Mouse (Mus musculus) stomach, postnatal 0 days (tissue): Measurements from ENCODE around the gene Zcchc14. TPM values are rescaled to one million over a fixed set of nuclear protein-coding genes. Genes with fewer than 3 reads are reported as not detected.

ENCODE experiments used
- ATAC-seq: fragments of 200-750 bp; cut with Nextera tagmentation; 2 replicates; pipeline ENCODE4 v1.8.0; 2017; ENCODE audit not compliant: low FRiP score, low TSS enrichment
- DNase-seq: peaks from one replicate; pipeline ENCODE4 v3.0.0-alpha.2; 2016; ENCODE audit warnings: low spot score
- H3K27ac ChIP-seq: fragments of 300-500 bp; sonication (generic); replicated peaks from 2 replicates; pipeline ENCODE4 v1.5.1; 2014; ENCODE audit warnings: mild to moderate bottlenecking, control low read depth
- H3K27me3 ChIP-seq: fragments of 300-500 bp; sonication (generic); 2 replicates; pipeline ENCODE4 v1.6.1; 2014; ENCODE audit warnings: low read length; ENCODE audit not compliant: control insufficient read depth, insufficient read depth
- H3K36me3 ChIP-seq: fragments of 300-500 bp; sonication (generic); 2 replicates; pipeline ENCODE4 v1.6.1; 2014; ENCODE audit warnings: low read length, mixed read lengths; ENCODE audit not compliant: control insufficient read depth, insufficient read depth
- H3K4me1 ChIP-seq: fragments of 300-500 bp; sonication (generic); replicated peaks from 2 replicates; pipeline ENCODE4 v1.6.1; 2014; ENCODE audit warnings: antibody characterized with exemption; ENCODE audit not compliant: control insufficient read depth, insufficient read depth
- H3K4me2 ChIP-seq: fragments of 300-500 bp; sonication (generic); replicated peaks from 2 replicates; pipeline ENCODE4 v1.6.1; 2014; ENCODE audit warnings: low read depth, mild to moderate bottlenecking, control low read depth, moderate library complexity
- H3K4me3 ChIP-seq: fragments of 300-500 bp; sonication (generic); 2 replicates; pipeline ENCODE4 v1.5.1; 2014; ENCODE audit warnings: low read depth, low read length, control low read depth
- H3K9ac ChIP-seq: fragments of 300-500 bp; sonication (generic); 2 replicates; pipeline ENCODE4 v1.6.1; 2014; ENCODE audit warnings: mild to moderate bottlenecking, low read length, control low read depth, mixed read lengths
- H3K9me3 ChIP-seq: fragments of 300-500 bp; sonication (generic); 2 replicates; pipeline ENCODE4 v1.6.1; 2016; ENCODE audit warnings: low read length; ENCODE audit not compliant: control insufficient read depth
- CTCF ChIP-seq: IDR thresholded peaks from 2 replicates; pipeline ENCODE4 v1.5.1; 2016; ENCODE audit warnings: antibody characterized with exemption, low read depth, mild to moderate bottlenecking, moderate library complexity
- EP300 ChIP-seq: optimal IDR thresholded peaks from 2 replicates; pipeline ENCODE3; 2016; ENCODE audit warnings: antibody characterized with exemption
- WGBS: fragments of 180-500 bp; shearing (Covaris S2); extraction: QIAGEN DNeasy Blood & Tissue Kit; methylation state at CpG from one replicate; pipeline ENCODE4 v1.1.7; 2014; 5-methylcytosine and 5-hydroxymethylcytosine counted together
- polyA plus RNA-seq: library from polyadenylated mRNA; unstranded; fragments of >200 nt; fragmentation: Nextera tagmentation; extraction: Ambion mirVana; gene quantifications from 2 replicates; pipeline ENCODE4 v1.2.1, GENCODE M21; 2015

Gene Zcchc14
- polyA plus RNA-seq, 1 experiment from 2014 or later = 4.5 TPM

- Histone ChIP-seq H3K4me3 (peak overlapping the region; percentile 82), H3K9me3 (no peaks in the 10 kb centered on the region), H3K4me2 (peak overlapping the region; percentile 88), H3K27me3 (no peaks in the 10 kb centered on the region), H3K36me3 (no peaks in the 10 kb centered on the region), H3K9ac (peak overlapping the region; percentile 86), H3K27ac (peak overlapping the region; percentile 73), H3K4me1 (peaks cover 11% of the 10 kb centered on the region; the same call in 1 of the 2 replicates)
- WGBS = 2% methylated on average over 43 of the region's 44 CpGs
- TF ChIP-seq CTCF (0 out of 2 replicates have a peak, but pooled peaks have one; percentile 0), EP300 (no peak)
- no peak; the same call in 1 of the 2 replicates for ATAC-seq
- peak; percentile 39 for DNase-seq
Observed at GRCm38 (mm10) chr8:121577751-121578675, 74.7 kb downstream of the Zcchc14 start.

- Histone ChIP-seq H3K4me1 (peaks cover 11% of the 10 kb centered on the region; the same call in 1 of the 2 replicates), H3K4me3 (no peak overlapping the region), H3K36me3 (no peaks in the 10 kb centered on the region), H3K27ac (no peak overlapping the region), H3K27me3 (no peaks in the 10 kb centered on the region), H3K9ac (no peak overlapping the region), H3K4me2 (no peak overlapping the region), H3K9me3 (no peaks in the 10 kb centered on the region)
- 69% methylated on average over 3 of the region's 3 CpGs for WGBS
- ATAC-seq = no peak
- no peak for TF ChIP-seq EP300
- TF ChIP-seq CTCF = no peak
- no peak for DNase-seq
Observed at GRCm38 (mm10) chr8:121575661-121576060, 77.0 kb downstream of the Zcchc14 start.

GRCm38 (mm10) chr8:121573275-121573674 is 79.4 kb downstream of the Zcchc14 start:
- WGBS = 11% methylated on average over 3 of the region's 3 CpGs
- DNase-seq (peak; percentile 79), ATAC-seq (peak; percentile 87)
- peaks cover 11% of the 10 kb centered on the region; the same call in 1 of the 2 replicates for H3K4me1 ChIP-seq
- H3K27ac ChIP-seq = no peak overlapping the region
- no peak overlapping the region for H3K9ac ChIP-seq
- no peaks in the 10 kb centered on the region for H3K36me3 ChIP-seq
- TF ChIP-seq CTCF (no peak), EP300 (no peak)
- H3K27me3 ChIP-seq = no peaks in the 10 kb centered on the region
- no peak overlapping the region for H3K4me2 ChIP-seq
- no peak overlapping the region for H3K4me3 ChIP-seq
- no peaks in the 10 kb centered on the region for H3K9me3 ChIP-seq

GRCm38 (mm10) chr8:121572121-121572520 is 80.6 kb downstream of the Zcchc14 start:
- peaks cover 4% of the 10 kb centered on the region; the same call in 1 of the 2 replicates for H3K4me1 ChIP-seq
- no peak overlapping the region for H3K27ac ChIP-seq
- WGBS = 75% methylated on average over 7 of the region's 7 CpGs
- no peaks in the 10 kb centered on the region for H3K27me3 ChIP-seq
- no peak overlapping the region for H3K4me2 ChIP-seq
- DNase-seq (no peak), ATAC-seq (no peak)
- H3K4me3 ChIP-seq = no peak overlapping the region
- H3K9me3 ChIP-seq = no peaks in the 10 kb centered on the region
- TF ChIP-seq EP300 (no peak), CTCF (no peak)
- H3K36me3 ChIP-seq = no peaks in the 10 kb centered on the region
- H3K9ac ChIP-seq = no peak overlapping the region

GRCm38 (mm10) chr8:121570801-121571200 is 81.9 kb downstream of the Zcchc14 start:
- WGBS = 77% methylated on average over 17 of the region's 17 CpGs
- no peak for DNase-seq
- Histone ChIP-seq H3K36me3 (no peaks in the 10 kb centered on the region), H3K4me1 (no peaks in the 10 kb centered on the region), H3K4me2 (no peak overlapping the region), H3K9me3 (no peaks in the 10 kb centered on the region), H3K27ac (no peak overlapping the region), H3K4me3 (no peak overlapping the region), H3K9ac (no peak overlapping the region), H3K27me3 (no peaks in the 10 kb centered on the region)
- TF ChIP-seq EP300 (no peak), CTCF (no peak)
- ATAC-seq = no peak

GRCm38 (mm10) chr8:121570335-121570734 is 82.4 kb downstream of the Zcchc14 start:
- DNase-seq (no peak), ATAC-seq (no peak)
- no peak overlapping the region for H3K9ac ChIP-seq
- H3K4me2 ChIP-seq = no peak overlapping the region
- no peak for TF ChIP-seq EP300
- TF ChIP-seq CTCF = no peak
- H3K4me3 ChIP-seq = no peak overlapping the region
- H3K4me1 ChIP-seq = no peaks in the 10 kb centered on the region
- no peak overlapping the region for H3K27ac ChIP-seq
- 0 out of 2 replicates have a peak, but pooled peaks cover under 1% of the 10 kb centered on the region for H3K36me3 ChIP-seq
- no peaks in the 10 kb centered on the region for H3K27me3 ChIP-seq
- WGBS = 69% methylated on average over 21 of the region's 21 CpGs
- no peaks in the 10 kb centered on the region for H3K9me3 ChIP-seq
